Mouse (Mus musculus) kidney, embryonic 16.5 days (tissue): ENCODE measurements around the gene Bzw2. TPM values are rescaled to one million over a fixed set of nuclear protein-coding genes. Genes with fewer than 3 reads are reported as not detected.

ENCODE experiments used
- ATAC-seq: fragments of 200-750 bp; cut with Nextera tagmentation; 2 replicates; pipeline ENCODE4 v1.8.0; 2017; ENCODE audit warnings: moderate TSS enrichment; ENCODE audit not compliant: low FRiP score, low TSS enrichment
- H3K27ac ChIP-seq: fragments of 300-500 bp; sonication (generic); 2 replicates; pipeline ENCODE4 v1.5.1; 2014; ENCODE audit warnings: low read length
- H3K27me3 ChIP-seq: fragments of 300-500 bp; sonication (generic); 2 replicates; pipeline ENCODE4 v1.6.1; 2014; ENCODE audit warnings: low read length, control low read depth, mixed read lengths; ENCODE audit not compliant: insufficient read depth
- H3K36me3 ChIP-seq: fragments of 300-500 bp; sonication (generic); 2 replicates; pipeline ENCODE4 v1.6.1; 2014; ENCODE audit warnings: low read length, control low read depth, mixed read lengths; ENCODE audit not compliant: insufficient read depth
- H3K4me1 ChIP-seq: fragments of 300-500 bp; sonication (generic); 2 replicates; pipeline ENCODE4 v1.6.1; 2014; ENCODE audit warnings: low read length, control low read depth, mixed read lengths; ENCODE audit not compliant: insufficient read depth
- H3K4me2 ChIP-seq: fragments of 300-500 bp; sonication (generic); replicated peaks from 2 replicates; pipeline ENCODE4 v1.6.1; 2014; ENCODE audit warnings: low read depth, low read length
- H3K4me3 ChIP-seq: fragments of 300-500 bp; sonication (generic); 2 replicates; pipeline ENCODE4 v1.5.1; 2014; ENCODE audit warnings: mild to moderate bottlenecking, low read length
- H3K9ac ChIP-seq: fragments of 300-500 bp; sonication (generic); replicated peaks from 2 replicates; pipeline ENCODE4 v1.6.1; 2014; ENCODE audit warnings: low read length
- H3K9me3 ChIP-seq: fragments of 300-500 bp; sonication (generic); 2 replicates; pipeline ENCODE4 v1.6.1; 2016; ENCODE audit warnings: low read length, control low read depth
- WGBS: fragments of 180-500 bp; shearing (Covaris S2); extraction: QIAGEN DNeasy Blood & Tissue Kit; methylation state at CpG from one replicate; pipeline ENCODE4 v1.1.7; 2014; 5-methylcytosine and 5-hydroxymethylcytosine counted together
- polyA plus RNA-seq: library from polyadenylated mRNA; unstranded; fragments of >200 nt; fragmentation: Nextera tagmentation; extraction: Ambion mirVana; gene quantifications from 2 replicates; pipeline ENCODE4 v1.2.1, GENCODE M21; 2015

Bzw2 gene
- polyA plus RNA-seq, 1 experiment from 2014 or later = 198 TPM

GRCm38 (mm10) chr12:36047593-36047992 lies 110.3 kb downstream of the Bzw2 start:
- no peak for ATAC-seq
- Histone ChIP-seq H3K4me3 (no peak overlapping the region), H3K4me1 (no peaks in the 10 kb centered on the region), H3K9ac (no peak overlapping the region), H3K27ac (no peak overlapping the region), H3K9me3 (no peaks in the 10 kb centered on the region), H3K4me2 (no peak overlapping the region), H3K36me3 (no peaks in the 10 kb centered on the region), H3K27me3 (0 out of 2 replicates have a peak, but pooled peaks cover 2% of the 10 kb centered on the region)
- 73% methylated on average over 2 of the region's 2 CpGs for WGBS

- no peak for ATAC-seq
- H3K36me3 ChIP-seq = no peaks in the 10 kb centered on the region
- WGBS = 33% methylated on average over 5 of the region's 5 CpGs
Measured at GRCm38 (mm10) chr12:36046196-36046595, 111.7 kb downstream of the Bzw2 start.

GRCm38 (mm10) chr12:36044691-36045090 lies 113.2 kb downstream of the Bzw2 start:
- Histone ChIP-seq H3K27ac (no peak overlapping the region), H3K9ac (no peak overlapping the region), H3K36me3 (no peaks in the 10 kb centered on the region), H3K27me3 (0 out of 2 replicates have a peak, but pooled peaks cover 2% of the 10 kb centered on the region), H3K4me1 (peaks cover 12% of the 10 kb centered on the region; the same call in 1 of the 2 replicates), H3K4me3 (no peak overlapping the region), H3K4me2 (no peak overlapping the region), H3K9me3 (no peaks in the 10 kb centered on the region)
- 77% methylated on average over 2 of the region's 2 CpGs for WGBS
- ATAC-seq = no peak

More at GRCm38 (mm10) chr12:36046196-36046595, 111.7 kb downstream of the Bzw2 start:
- no peaks in the 10 kb centered on the region for H3K9me3 ChIP-seq
- H3K27me3 ChIP-seq = 0 out of 2 replicates have a peak, but pooled peaks cover 2% of the 10 kb centered on the region
- no peak overlapping the region for H3K4me2 ChIP-seq
- no peak overlapping the region for H3K27ac ChIP-seq
- H3K9ac ChIP-seq = no peak overlapping the region
- peaks cover 5% of the 10 kb centered on the region; the same call in 1 of the 2 replicates for H3K4me1 ChIP-seq
- no peak overlapping the region for H3K4me3 ChIP-seq

- 0 out of 2 replicates have a peak, but pooled peaks cover 2% of the 10 kb centered on the region for H3K27me3 ChIP-seq
- H3K4me1 ChIP-seq = peaks cover 12% of the 10 kb centered on the region; the same call in 1 of the 2 replicates
- no peaks in the 10 kb centered on the region for H3K36me3 ChIP-seq
- H3K9ac ChIP-seq = peak within 1 kb of the TSS; percentile 91
- H3K9me3 ChIP-seq = no peaks in the 10 kb centered on the region
- peak within 1 kb of the TSS; percentile 93 for H3K4me3 ChIP-seq
- H3K27ac ChIP-seq = peak within 1 kb of the TSS; percentile 50
- H3K4me2 ChIP-seq = peak within 1 kb of the TSS; percentile 92
- ATAC-seq = peak; percentile 99
- 3% methylated on average over 19 of the region's 35 CpGs for WGBS
Measured at GRCm38 (mm10) chr12:36042348-36042778, 115.5 kb downstream of the Bzw2 start, which contains the start of gene Tspan13. TSS of gene Tspan13 (minus strand) at chr12:36042500.

Other genes starting within 250 kb of the Bzw2 start
- gene Agr3, start 232.5 kb downstream of the Bzw2 start, polyA plus RNA-seq = not detected in 2 replicates
- 2.2 and 2.6 TPM in 2 replicates for gene Agr2, start 165.2 kb downstream of the Bzw2 start, polyA plus RNA-seq
- gene Tspan13, start 115.6 kb downstream of the Bzw2 start, polyA plus RNA-seq = 91.3 and 108 TPM in 2 replicates
- 37.4 and 41.6 TPM in 2 replicates for gene Ankmy2, start 966 bp downstream of the Bzw2 start, polyA plus RNA-seq
- gene Lrrc72, start 95.3 kb upstream of the Bzw2 start, polyA plus RNA-seq = not detected in 2 replicates
- 161 and 163 TPM in 2 replicates for gene Sostdc1, start 156.1 kb upstream of the Bzw2 start, polyA plus RNA-seq
- gene Ispd, start 223.4 kb upstream of the Bzw2 start, polyA plus RNA-seq = 17.2 and 17.4 TPM in 2 replicates
- 2.1 and 2.2 TPM in 2 replicates for gene D630036H23Rik, start 224.1 kb upstream of the Bzw2 start, polyA plus RNA-seq